Mouse (Mus musculus) hindbrain, embryonic 14.5 days (tissue): ENCODE measurements around the gene Dicer1. TPM values are rescaled to one million over a fixed set of nuclear protein-coding genes. Genes with fewer than 3 reads are reported as not detected.

ENCODE experiments used
- ATAC-seq: fragments of 200-750 bp; cut with Nextera tagmentation; 2 replicates; pipeline ENCODE4 v1.8.0; 2017; ENCODE audit warnings: moderate number of reproducible peaks, mild to moderate bottlenecking, moderate TSS enrichment, moderate library complexity; ENCODE audit not compliant: low FRiP score
- DNase-seq: peaks from one replicate; pipeline ENCODE4 v3.0.0-alpha.2; 2015; ENCODE audit warnings: low spot score
- H3K27ac ChIP-seq: fragments of 300-500 bp; sonication (generic); 2 replicates; pipeline ENCODE4 v1.5.1; 2014; ENCODE audit warnings: mild to moderate bottlenecking, moderate library complexity
- H3K27me3 ChIP-seq: fragments of 300-500 bp; sonication (generic); 2 replicates; pipeline ENCODE4 v1.6.1; 2014; ENCODE audit warnings: mild to moderate bottlenecking, low read length, mixed read lengths; ENCODE audit not compliant: control insufficient read depth, insufficient read depth
- H3K36me3 ChIP-seq: fragments of 300-500 bp; sonication (generic); replicated peaks from 2 replicates; pipeline ENCODE4 v1.6.1; 2014; ENCODE audit not compliant: control insufficient read depth, insufficient read depth
- H3K4me1 ChIP-seq: fragments of 300-500 bp; sonication (generic); replicated peaks from 2 replicates; pipeline ENCODE4 v1.6.1; 2014; ENCODE audit warnings: antibody characterized with exemption, low read length, mixed read lengths; ENCODE audit not compliant: control insufficient read depth, insufficient read depth
- H3K4me2 ChIP-seq: fragments of 300-500 bp; sonication (generic); replicated peaks from 2 replicates; pipeline ENCODE4 v1.6.1; 2014; ENCODE audit warnings: mild to moderate bottlenecking, moderate library complexity
- H3K4me3 ChIP-seq: fragments of 300-500 bp; sonication (generic); replicated peaks from 2 replicates; pipeline ENCODE4 v1.5.1; 2014; ENCODE audit warnings: mild to moderate bottlenecking, low read length
- H3K9ac ChIP-seq: fragments of 300-500 bp; sonication (generic); 2 replicates; pipeline ENCODE4 v1.6.1; 2014
- H3K9me3 ChIP-seq: fragments of 300-500 bp; sonication (generic); 2 replicates; pipeline ENCODE4 v1.6.1; 2016; ENCODE audit warnings: low read length; ENCODE audit not compliant: control insufficient read depth
- WGBS: fragments of 180-500 bp; shearing (Covaris S2); extraction: QIAGEN DNeasy Blood & Tissue Kit; methylation state at CpG from one replicate; pipeline ENCODE4 v1.1.7; 2014; 5-methylcytosine and 5-hydroxymethylcytosine counted together
- polyA plus RNA-seq: library from polyadenylated mRNA; unstranded; fragments of >200 nt; fragmentation: Nextera tagmentation; extraction: Ambion mirVana; gene quantifications from 2 replicates; pipeline ENCODE4 v1.2.1, GENCODE M21; 2014

Gene Dicer1
- polyA plus RNA-seq, 1 experiment from 2014 or later = 36.7 TPM

DNA sequence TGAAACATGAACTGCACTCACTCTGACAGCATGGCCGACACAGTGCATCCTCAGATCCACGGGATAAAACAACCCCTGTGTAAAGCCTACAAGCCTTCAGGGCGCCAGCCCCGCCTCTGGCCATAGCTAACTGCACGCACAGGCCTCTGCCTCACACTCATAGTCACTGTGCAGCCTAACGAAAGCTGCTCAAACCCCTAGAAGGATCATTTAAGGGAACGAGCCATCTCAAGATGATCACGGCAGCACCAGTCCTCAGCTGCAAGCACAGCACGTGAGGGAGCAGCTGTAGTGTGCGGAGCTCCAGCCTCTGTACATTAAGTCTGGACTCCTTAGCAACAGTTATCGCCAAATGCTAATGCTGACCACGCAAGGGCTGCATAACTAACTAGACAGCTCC, 58.9 kb downstream of the Dicer1 start:
- 44% methylated on average over 12 of the region's 12 CpGs for WGBS
- Histone ChIP-seq H3K27me3 (no peaks in the 10 kb centered on the region), H3K27ac (no peak overlapping the region), H3K9me3 (no peaks in the 10 kb centered on the region), H3K9ac (no peak overlapping the region), H3K4me3 (no peak overlapping the region), H3K4me2 (no peak overlapping the region), H3K36me3 (peaks cover 70% of the 10 kb centered on the region), H3K4me1 (no peaks in the 10 kb centered on the region)
- ATAC-seq = 0 out of 2 replicates have a peak, but pooled peaks have one; percentile 43
- DNase-seq = no peak

- H3K4me2 ChIP-seq = no peak overlapping the region
- H3K27me3 ChIP-seq = no peaks in the 10 kb centered on the region
- WGBS = 86% methylated on average over 7 of the region's 7 CpGs
- no peak for DNase-seq
- H3K4me3 ChIP-seq = no peak overlapping the region
- ATAC-seq = no peak
- H3K4me1 ChIP-seq = no peaks in the 10 kb centered on the region
- no peak overlapping the region for H3K27ac ChIP-seq
- H3K9ac ChIP-seq = no peak overlapping the region
- no peaks in the 10 kb centered on the region for H3K9me3 ChIP-seq
- peaks cover 67% of the 10 kb centered on the region for H3K36me3 ChIP-seq
Observed at GRCm38 (mm10) chr12:104690412-104690811, 61.3 kb downstream of the Dicer1 start.

GRCm38 (mm10) chr12:104688870-104689269, 62.9 kb downstream of the Dicer1 start:
- DNase-seq = no peak
- Histone ChIP-seq H3K9me3 (no peaks in the 10 kb centered on the region), H3K4me2 (no peak overlapping the region), H3K4me3 (no peak overlapping the region), H3K9ac (no peak overlapping the region), H3K27me3 (no peaks in the 10 kb centered on the region), H3K27ac (no peak overlapping the region), H3K4me1 (no peaks in the 10 kb centered on the region), H3K36me3 (peaks cover 52% of the 10 kb centered on the region)
- WGBS = 73% methylated on average over 11 of the region's 11 CpGs
- no peak for ATAC-seq

- Histone ChIP-seq H3K9me3 (no peaks in the 10 kb centered on the region), H3K9ac (no peak overlapping the region), H3K27ac (no peak overlapping the region), H3K4me3 (no peak overlapping the region), H3K36me3 (peaks cover 25% of the 10 kb centered on the region), H3K4me1 (peaks cover 2% of the 10 kb centered on the region; the same call in 1 of the 2 replicates), H3K4me2 (no peak overlapping the region), H3K27me3 (no peaks in the 10 kb centered on the region)
- ATAC-seq = no peak
- DNase-seq = no peak
- 77% methylated on average over 8 of the region's 8 CpGs for WGBS
Observed at GRCm38 (mm10) chr12:104684411-104684931, 67.3 kb downstream of the Dicer1 start.

DNA sequence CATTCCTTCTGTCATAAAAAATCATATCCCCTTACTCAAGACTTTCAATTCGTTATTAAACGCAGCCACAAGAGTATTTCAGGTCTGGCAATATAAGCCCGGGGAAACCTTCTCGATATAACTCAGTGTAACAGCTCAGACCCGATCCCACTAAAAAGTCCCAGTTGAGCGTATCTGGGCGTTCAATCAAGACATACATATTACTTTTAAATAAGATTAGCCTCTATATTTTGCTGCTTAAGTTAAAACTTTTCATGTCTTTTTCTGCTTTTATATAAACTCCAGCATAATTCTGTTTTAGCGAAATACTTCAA, 72.0 kb downstream of the Dicer1 start:
- 75% methylated on average over 8 of the region's 8 CpGs for WGBS
- Histone ChIP-seq H3K9me3 (no peaks in the 10 kb centered on the region), H3K27ac (no peak overlapping the region), H3K36me3 (no peaks in the 10 kb centered on the region), H3K9ac (no peak overlapping the region), H3K27me3 (no peaks in the 10 kb centered on the region), H3K4me3 (no peak overlapping the region), H3K4me2 (no peak overlapping the region), H3K4me1 (peaks cover 11% of the 10 kb centered on the region; the same call in 1 of the 2 replicates)
- DNase-seq = no peak
- ATAC-seq = no peak

- ATAC-seq = no peak
- H3K36me3 ChIP-seq = no peaks in the 10 kb centered on the region
- no peak overlapping the region for H3K27ac ChIP-seq
- DNase-seq = no peak
- H3K4me3 ChIP-seq = no peak overlapping the region
- H3K9ac ChIP-seq = 0 out of 2 replicates have a peak overlapping the region, but pooled peaks have one; percentile 8
- H3K9me3 ChIP-seq = no peaks in the 10 kb centered on the region
- H3K27me3 ChIP-seq = no peaks in the 10 kb centered on the region
- 26% methylated on average over 26 of the region's 26 CpGs for WGBS
- H3K4me2 ChIP-seq = peak overlapping the region; percentile 34
- H3K4me1 ChIP-seq = peaks cover 11% of the 10 kb centered on the region; the same call in 1 of the 2 replicates
Observed at GRCm38 (mm10) chr12:104679121-104679818, 72.5 kb downstream of the Dicer1 start.

DNA sequence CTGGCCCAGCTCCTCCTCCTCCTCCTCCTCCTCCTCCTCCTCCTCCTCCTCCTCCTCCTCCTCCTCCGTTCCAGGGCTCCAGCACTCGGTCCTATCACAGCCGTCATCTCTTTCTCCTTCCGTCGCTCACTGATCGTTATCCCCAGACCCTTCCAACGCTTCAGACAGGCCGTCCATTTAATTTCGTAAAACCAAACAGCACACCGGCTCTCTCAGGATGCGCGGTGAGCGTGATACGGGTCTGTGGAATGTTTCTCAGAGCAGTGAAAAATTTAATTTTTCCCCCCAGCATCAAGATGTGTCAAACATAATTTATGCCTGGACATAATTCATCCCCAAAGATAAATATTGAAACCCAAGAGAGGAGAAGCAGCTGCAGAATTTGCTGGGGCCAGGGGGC, 73.3 kb downstream of the Dicer1 start:
- 23% methylated on average over 13 of the region's 14 CpGs for WGBS
- Histone ChIP-seq H3K9ac (no peak overlapping the region), H3K27ac (no peak overlapping the region), H3K27me3 (no peaks in the 10 kb centered on the region), H3K9me3 (no peaks in the 10 kb centered on the region), H3K4me2 (no peak overlapping the region), H3K36me3 (no peaks in the 10 kb centered on the region), H3K4me3 (no peak overlapping the region), H3K4me1 (peaks cover 11% of the 10 kb centered on the region; the same call in 1 of the 2 replicates)
- ATAC-seq = no peak
- DNase-seq = no peak

DNA sequence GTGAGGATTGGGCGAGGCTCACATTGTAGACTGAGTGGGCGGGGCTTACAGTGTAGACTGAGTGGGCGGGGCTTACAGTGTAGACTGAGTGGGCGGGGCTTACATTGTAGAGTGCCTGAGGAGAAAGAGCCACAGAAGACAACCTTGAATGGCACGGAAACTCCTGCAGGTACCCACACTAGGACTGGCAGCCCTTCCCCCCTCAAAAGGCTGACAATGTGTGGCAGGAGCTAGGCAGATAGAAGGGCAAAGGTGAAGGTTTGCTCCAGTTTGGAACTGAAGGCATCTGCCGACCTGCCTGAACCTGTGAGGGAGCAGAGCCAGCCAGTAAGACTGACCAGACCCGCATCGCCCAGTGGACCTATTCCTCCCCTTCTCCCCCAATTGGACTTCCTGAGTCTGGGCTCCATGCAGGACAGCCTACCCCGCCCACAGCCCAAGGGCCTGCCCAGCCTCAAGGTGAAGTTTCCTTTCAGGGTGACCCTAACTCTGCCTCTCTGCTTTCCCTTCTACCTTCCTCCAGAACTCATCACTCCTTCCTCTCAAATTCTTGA, 74.3 kb downstream of the Dicer1 start:
- Histone ChIP-seq H3K27me3 (no peaks in the 10 kb centered on the region), H3K4me3 (no peak overlapping the region), H3K27ac (no peak overlapping the region), H3K36me3 (no peaks in the 10 kb centered on the region), H3K9me3 (no peaks in the 10 kb centered on the region), H3K9ac (no peak overlapping the region), H3K4me2 (no peak overlapping the region), H3K4me1 (peaks cover 11% of the 10 kb centered on the region; the same call in 1 of the 2 replicates)
- 92% methylated on average over 9 of the region's 9 CpGs for WGBS
- no peak for DNase-seq
- no peak for ATAC-seq

- Histone ChIP-seq H3K4me2 (no peak overlapping the region), H3K4me3 (no peak overlapping the region), H3K27me3 (no peaks in the 10 kb centered on the region), H3K27ac (no peak overlapping the region), H3K9me3 (no peaks in the 10 kb centered on the region), H3K9ac (no peak overlapping the region), H3K36me3 (no peaks in the 10 kb centered on the region), H3K4me1 (peaks cover 11% of the 10 kb centered on the region; the same call in 1 of the 2 replicates)
- WGBS = 60% methylated on average over 13 of the region's 13 CpGs
- ATAC-seq (peak; percentile 49; the same call in 1 of the 2 replicates), DNase-seq (no peak)
Observed at GRCm38 (mm10) chr12:104676535-104677370, 75.0 kb downstream of the Dicer1 start.
